Mouse (Mus musculus): ENCODE measurements around the gene Elavl4. TPM values are rescaled to one million over a fixed set of nuclear protein-coding genes. Genes with fewer than 3 reads are reported as not detected.
A peak's percentile ranks its signal among the peaks of the same experiment; 100 is the strongest.

The Elavl4 gene
- total RNA-seq (2021) = 3.8 and 9.6 TPM in 2 replicates
- long read RNA-seq, experiment 1, partial matches to known transcripts = 0 of 5 reads
- long read RNA-seq, experiment 1, other reads (novel, unspliced or antisense) = 4 of 5 reads
- long read RNA-seq, experiment 2, full-length matches to known transcripts = 2 of 3 reads
- long read RNA-seq, experiment 2, partial matches to known transcripts = 0 of 3 reads
- long read RNA-seq, experiment 2, other reads (novel, unspliced or antisense) = 1 of 3 reads

GRCm38 (mm10) chr4:110351178-110352000 lies at the start of gene Elavl4:
Gene Elavl4, minus strand, starts transcription at chr4:110351909.
- peak; percentile 73 for DNase-seq

GRCm38 (mm10) chr4:110397618-110398045 lies 45.9 kb upstream of the Elavl4 start, which contains the start of gene Agbl4:
Gene Agbl4, plus strand, starts transcription at chr4:110397661.
- peak; percentile 72 for DNase-seq

- no peak for DNase-seq
Measured at GRCm38 (mm10) chr4:110396221-110396620, 44.5 kb upstream of the Elavl4 start.

GRCm38 (mm10) chr4:110360568-110360967 lies 8.9 kb upstream of the Elavl4 start:
- no peak for DNase-seq

GRCm38 (mm10) chr4:110352001-110352369 lies 276 bp upstream of the Elavl4 start:
- no peak for DNase-seq

- DNase-seq = no peak
Measured at GRCm38 (mm10) chr4:110350856-110351177, 892 bp downstream of the Elavl4 start.

GRCm38 (mm10) chr4:110323912-110324311 lies 27.8 kb downstream of the Elavl4 start:
- DNase-seq = no peak

- no peak for DNase-seq
Measured at GRCm38 (mm10) chr4:110312126-110312525, 39.6 kb downstream of the Elavl4 start.

- no peak for DNase-seq
Measured at GRCm38 (mm10) chr4:110306972-110307371, 44.7 kb downstream of the Elavl4 start.

- no peak for DNase-seq
Measured at GRCm38 (mm10) chr4:110306559-110306958, 45.1 kb downstream of the Elavl4 start.

- no peak for DNase-seq
Measured at GRCm38 (mm10) chr4:110295793-110296192, 55.9 kb downstream of the Elavl4 start.

- no peak for DNase-seq
Measured at GRCm38 (mm10) chr4:110293238-110293637, 58.5 kb downstream of the Elavl4 start.

GRCm38 (mm10) chr4:110292471-110292870 lies 59.2 kb downstream of the Elavl4 start:
- DNase-seq = peak; percentile 4

- DNase-seq = no peak
Measured at GRCm38 (mm10) chr4:110290544-110291095, 61.1 kb downstream of the Elavl4 start.

- DNase-seq = no peak
Measured at GRCm38 (mm10) chr4:110290056-110290455, 61.7 kb downstream of the Elavl4 start.

GRCm38 (mm10) chr4:110287412-110288067 lies 64.2 kb downstream of the Elavl4 start:
- no peak for DNase-seq

- no peak for DNase-seq
Measured at GRCm38 (mm10) chr4:110286841-110287240, 64.9 kb downstream of the Elavl4 start.

GRCm38 (mm10) chr4:110286371-110286781 lies 65.3 kb downstream of the Elavl4 start:
- no peak for DNase-seq

- DNase-seq = peak; percentile 12
Measured at GRCm38 (mm10) chr4:110285346-110286330, 66.1 kb downstream of the Elavl4 start.

GRCm38 (mm10) chr4:110284446-110284845 lies 67.3 kb downstream of the Elavl4 start:
- DNase-seq = no peak

- DNase-seq = no peak
Measured at GRCm38 (mm10) chr4:110270046-110270445, 81.7 kb downstream of the Elavl4 start.

Measured in adrenal gland, postnatal 14 days (tissue).